Mouse (Mus musculus) layer of hippocampus, adult 9-10 months (tissue): ENCODE measurements around the gene Tra2b.
A peak's percentile ranks its signal among the peaks of the same experiment; 100 is the strongest.
"Not testable (repeated sequence)": the region's sequence is repeated elsewhere in the genome, so short reads cannot be mapped to it uniquely, and the experiment has no call there.

ENCODE experiments used
- DNase-seq: peaks from one replicate; pipeline ENCODE4 v3.0.0; 2022; ENCODE audit warnings: low spot score

The Tra2b gene

DNA sequence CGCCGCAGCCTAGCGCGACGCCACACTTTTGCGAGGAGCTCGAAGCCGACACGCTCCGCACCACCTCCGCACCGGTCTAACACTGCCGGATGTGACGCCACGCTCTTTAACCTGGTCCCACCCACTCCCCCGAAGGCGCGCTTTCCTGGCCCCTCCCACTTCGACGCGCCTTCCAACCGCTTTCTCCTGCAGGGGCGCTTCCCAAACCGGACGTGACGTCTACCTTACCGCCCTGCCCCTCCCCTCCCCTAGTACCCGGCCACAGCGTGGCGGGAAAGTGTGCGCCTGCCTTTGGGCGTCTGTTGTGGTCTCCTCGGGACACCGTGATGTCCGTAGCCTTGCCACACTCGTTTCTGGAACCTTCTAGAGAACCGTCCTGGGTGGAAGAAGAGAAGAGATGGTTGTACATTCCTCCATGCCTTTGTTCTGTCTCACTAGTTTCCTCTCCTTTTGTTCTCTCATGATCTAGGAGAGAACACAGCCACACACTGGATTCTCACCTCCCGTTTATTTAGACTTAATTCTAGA, at the start of gene Tra2b:
TSS of gene Tra2b (minus strand) at position 157 of the 528 bp plus-strand sequence.
- DNase-seq, result peak; percentile 82

GRCm38 (mm10) chr16:22310649-22311048, 44.8 kb upstream of the Tra2b start:
- DNase-seq, result no peak

GRCm38 (mm10) chr16:22302606-22303005, 36.8 kb upstream of the Tra2b start:
- DNase-seq, result peak; percentile 64

GRCm38 (mm10) chr16:22301378-22301777, 35.6 kb upstream of the Tra2b start:
- no peak for DNase-seq

- DNase-seq, result no peak
Observed at GRCm38 (mm10) chr16:22296901-22297300, 31.1 kb upstream of the Tra2b start.

DNA sequence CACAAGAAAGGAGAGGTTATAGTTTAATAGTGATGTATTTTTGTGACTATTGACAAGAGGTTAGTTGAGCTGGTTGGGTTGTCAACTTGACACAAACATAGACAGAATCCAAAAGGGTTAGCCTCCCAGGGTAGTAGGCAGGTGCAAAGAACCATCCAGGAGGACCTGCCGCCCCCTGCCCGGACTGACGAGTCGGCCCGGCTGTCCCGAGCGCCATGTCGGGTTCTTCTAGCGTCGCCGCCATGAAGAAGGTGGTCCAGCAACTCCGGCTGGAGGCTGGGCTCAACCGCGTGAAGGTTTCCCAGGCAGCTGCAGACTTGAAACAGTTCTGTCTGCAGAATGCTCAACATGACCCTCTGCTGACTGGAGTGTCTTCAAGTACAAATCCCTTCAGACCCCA, 29.0 kb upstream of the Tra2b start:
- not testable (repeated sequence) for DNase-seq

GRCm38 (mm10) chr16:22293600-22293999, 27.8 kb upstream of the Tra2b start:
- no peak for DNase-seq

DNA sequence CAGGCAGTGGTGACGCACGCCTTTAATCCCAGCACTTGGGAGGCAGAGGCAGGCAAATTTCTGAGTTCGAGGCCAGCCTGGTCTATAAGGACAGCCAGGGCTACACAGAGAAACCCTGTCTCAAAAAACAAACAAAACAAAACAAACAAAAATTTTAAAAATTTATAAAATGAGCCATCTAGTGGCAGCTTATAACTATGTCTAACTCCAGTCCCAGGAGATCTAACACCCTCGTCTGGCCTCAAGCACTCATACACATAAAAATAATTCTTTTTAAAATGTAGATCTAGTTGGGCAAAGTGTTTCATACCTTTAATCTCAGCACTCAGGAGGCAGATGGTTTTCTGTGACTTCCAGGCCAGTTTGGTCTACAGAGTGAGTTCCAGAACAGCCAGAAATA, 26.6 kb upstream of the Tra2b start:
- DNase-seq, result no peak

- no peak for DNase-seq
Observed at GRCm38 (mm10) chr16:22289643-22290042, 23.8 kb upstream of the Tra2b start.

GRCm38 (mm10) chr16:22286996-22287395, 21.2 kb upstream of the Tra2b start:
- DNase-seq, result no peak

- DNase-seq, result no peak
Observed at GRCm38 (mm10) chr16:22276536-22276935, 10.7 kb upstream of the Tra2b start.

GRCm38 (mm10) chr16:22275142-22275541, 9.3 kb upstream of the Tra2b start:
- DNase-seq, result no peak

DNA sequence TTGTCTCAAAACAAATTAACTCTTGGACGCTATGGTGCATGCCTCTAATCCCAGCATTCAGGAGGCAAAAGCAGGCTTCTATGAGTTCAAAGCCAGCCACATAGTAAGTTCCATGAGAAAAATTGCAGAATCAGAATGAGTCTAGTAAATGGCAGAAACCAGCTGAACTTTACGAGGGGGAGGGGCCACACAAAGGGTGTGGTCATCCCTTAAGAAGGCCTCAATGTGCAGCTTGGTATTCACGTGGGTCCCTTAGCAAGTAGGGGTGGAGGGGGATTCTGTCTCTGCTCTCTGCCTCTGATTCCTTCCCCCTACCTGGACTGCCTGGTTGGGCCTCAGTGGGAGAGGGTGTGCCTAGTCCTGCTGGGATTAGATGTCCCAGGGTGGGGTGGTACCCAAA, 4.7 kb upstream of the Tra2b start:
- DNase-seq, result no peak

GRCm38 (mm10) chr16:22266384-22266783, 579 bp upstream of the Tra2b start:
- DNase-seq, result no peak

DNA sequence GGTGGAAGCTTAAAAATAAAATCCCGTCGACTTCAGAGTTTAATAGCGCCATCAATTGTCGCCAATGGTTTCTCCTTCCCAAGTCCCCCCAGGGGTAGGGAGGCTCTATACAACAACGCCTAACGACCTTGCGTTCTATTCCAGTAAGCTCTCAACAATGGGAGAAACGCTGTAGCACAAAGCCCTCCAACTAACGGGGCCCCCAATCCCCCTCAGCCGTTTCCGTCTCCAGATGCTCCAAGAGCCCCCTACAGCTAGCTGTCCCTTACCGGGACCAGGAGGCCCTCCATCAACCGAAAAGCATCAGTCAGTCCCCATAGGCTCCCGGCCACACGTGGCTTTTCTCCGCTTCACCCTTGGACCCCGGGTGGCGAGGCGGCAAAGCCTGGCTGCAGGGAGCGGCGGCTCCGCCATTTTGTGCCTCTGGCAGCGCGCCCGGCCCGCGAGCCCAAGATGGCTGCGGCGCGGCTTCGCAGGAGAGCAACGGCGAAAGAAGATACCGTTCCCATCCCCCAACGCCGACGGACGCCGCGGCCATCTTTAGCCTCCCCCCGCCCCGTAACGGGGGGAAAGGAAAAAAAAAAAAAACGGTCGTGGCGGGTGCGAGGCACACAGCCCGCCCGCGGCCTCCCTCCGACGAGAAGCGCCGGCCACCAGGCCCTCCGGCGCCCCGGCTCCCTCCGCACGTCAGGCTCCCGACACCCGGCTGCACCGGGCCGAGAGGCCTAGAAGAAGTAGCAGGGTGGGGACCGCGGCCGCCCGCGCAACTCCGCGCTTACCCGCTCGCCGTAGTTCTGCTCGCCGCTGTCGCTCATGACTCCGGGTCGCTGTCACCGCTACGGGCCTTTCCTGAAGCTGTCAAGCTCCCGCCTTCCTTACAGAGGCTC, 600 bp downstream of the Tra2b start:
- DNase-seq, result peak; percentile 39

DNA sequence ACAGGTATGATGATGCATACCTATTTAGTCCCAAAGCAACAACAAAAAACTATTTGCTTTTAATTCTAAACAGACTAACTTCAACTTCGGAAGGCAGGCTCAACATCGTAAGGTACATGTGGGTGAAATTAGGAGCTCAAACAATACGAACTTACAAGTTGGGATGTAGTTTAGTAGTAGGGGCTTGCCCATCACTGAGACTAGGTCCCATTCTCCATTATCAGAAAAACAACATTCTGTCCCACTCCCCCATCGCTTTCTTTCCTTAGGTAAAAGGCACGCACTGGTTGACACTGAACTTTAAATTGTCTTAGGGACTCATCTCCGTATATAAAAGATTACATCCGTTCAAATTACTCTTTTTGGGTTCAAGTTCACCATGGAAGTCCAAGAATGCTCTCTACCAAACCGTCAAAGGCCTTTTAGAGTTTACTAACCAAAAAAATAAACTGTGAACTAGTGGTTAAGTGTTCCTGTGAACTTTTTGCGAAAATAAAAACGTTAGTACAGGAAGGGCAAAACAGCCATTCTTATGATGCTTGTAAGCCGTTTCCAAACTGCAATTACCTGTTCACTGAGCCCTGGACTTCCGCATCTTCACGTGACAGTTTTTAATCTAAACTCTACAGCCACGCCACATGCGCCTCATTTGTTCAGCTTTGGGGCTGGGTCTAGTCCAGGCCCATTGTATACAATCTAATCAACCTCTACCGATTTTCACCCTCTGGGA, 1.4 kb downstream of the Tra2b start:
- DNase-seq, result no peak

- DNase-seq, result no peak
Observed at GRCm38 (mm10) chr16:22263124-22263523, 2.7 kb downstream of the Tra2b start.

DNA sequence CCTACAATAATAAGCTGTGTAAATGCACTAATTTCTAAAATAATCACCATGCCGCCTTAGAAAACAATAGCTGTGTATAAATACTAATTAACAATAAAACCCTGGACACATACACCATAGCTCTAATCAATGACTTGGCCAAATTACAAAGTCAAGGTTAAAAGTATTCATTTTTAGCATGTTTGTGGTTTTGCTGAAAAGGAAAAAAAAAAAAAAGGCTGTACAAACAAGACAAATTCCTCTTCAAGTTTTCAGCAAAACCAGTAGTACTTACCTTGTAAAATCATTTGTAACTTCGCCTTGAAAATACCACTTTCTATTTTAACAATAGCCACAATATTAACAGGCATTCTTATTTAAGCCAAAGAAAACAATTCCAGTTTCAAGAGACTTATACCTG, 4.2 kb downstream of the Tra2b start:
- DNase-seq, result no peak

- no peak for DNase-seq
Observed at GRCm38 (mm10) chr16:22260423-22261143, 5.2 kb downstream of the Tra2b start.

DNA sequence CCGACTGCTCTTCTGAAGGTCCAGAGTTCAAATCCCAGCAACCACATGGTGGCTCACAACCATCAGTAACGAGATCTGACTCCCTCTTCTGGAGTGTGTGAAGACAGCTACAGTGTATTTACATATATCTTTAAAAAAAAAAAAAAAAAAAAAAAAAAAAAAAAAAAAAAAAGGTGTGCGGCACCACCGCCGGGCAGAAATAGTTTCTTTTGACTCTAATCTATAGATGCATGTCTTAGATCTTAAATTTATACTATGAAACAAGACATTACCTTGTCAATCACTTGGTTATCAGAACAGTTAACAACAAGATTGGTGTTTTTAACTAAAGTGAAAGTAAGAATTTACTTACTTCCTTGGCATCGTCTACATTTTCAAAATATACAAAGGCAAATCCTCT, 13.6 kb downstream of the Tra2b start:
- not testable (repeated sequence) for DNase-seq

DNA sequence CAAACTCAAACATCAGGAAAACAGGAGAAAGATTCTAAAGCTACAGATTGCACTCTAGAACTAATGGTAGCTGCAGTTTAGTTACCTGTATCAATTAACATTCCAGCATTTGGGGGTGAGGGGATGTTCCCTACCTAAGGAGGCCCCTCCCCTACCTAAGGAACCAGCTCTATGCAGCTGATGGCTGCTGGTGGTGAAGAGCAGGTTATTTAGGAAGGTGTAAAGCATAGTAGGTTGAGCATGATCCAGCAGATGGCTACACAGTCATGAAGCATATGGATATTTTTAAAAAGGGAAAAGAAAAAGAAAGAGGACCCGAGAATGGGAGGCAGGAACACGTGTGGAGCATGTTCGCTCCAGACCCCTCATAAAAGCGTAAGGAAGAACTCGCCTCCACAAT, 15.5 kb downstream of the Tra2b start:
- no peak for DNase-seq

DNA sequence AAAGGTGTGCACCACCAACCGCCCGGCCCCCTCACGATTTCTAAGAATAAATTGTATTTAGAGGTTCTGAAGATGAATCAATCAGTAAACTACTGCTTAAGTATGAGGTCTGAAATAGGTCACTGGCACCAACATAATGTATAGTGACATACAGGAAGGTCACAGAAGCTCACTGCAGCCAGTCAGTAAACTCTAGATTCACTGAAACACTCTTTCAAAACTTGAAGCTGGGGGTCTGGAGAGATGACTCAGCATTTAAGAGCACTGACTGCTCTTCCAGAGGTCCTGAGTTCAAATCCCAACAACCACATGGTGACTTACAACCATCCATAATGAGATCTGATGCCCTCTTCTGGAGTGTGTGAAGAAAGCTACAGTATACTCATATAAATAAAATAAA, 16.1 kb downstream of the Tra2b start:
- DNase-seq, result no peak
